Mouse (Mus musculus): Measurements from ENCODE around the gene Uncx. TPM values are rescaled to one million over a fixed set of nuclear protein-coding genes. Genes with fewer than 3 reads are reported as not detected.
"Not testable (repeated sequence)": the region's sequence is repeated elsewhere in the genome, so short reads cannot be mapped to it uniquely, and the experiment has no call there.

Uncx gene
- polyA plus RNA-seq, 1 experiment from 2014 or later: 0.11 TPM

GRCm38 (mm10) chr5:139566640-139567399 lies 23.5 kb downstream of the Uncx start:
- Histone ChIP-seq H3K27ac (no peak overlapping the region), H3K27me3 (peaks cover 80% of the 10 kb centered on the region), H3K36me3 (no peaks in the 10 kb centered on the region)

GRCm38 (mm10) chr5:139568079-139568478 lies 24.8 kb downstream of the Uncx start:
- H3K27ac ChIP-seq: no peak overlapping the region
- WGBS: 38% methylated on average over 2 of the region's 2 CpGs
- H3K4me3 ChIP-seq (replicated peaks): no peak overlapping the region
- H3K27me3 ChIP-seq: peaks cover 75% of the 10 kb centered on the region
- H3K4me2 ChIP-seq: no peak overlapping the region
- no peak overlapping the region for H3K9ac ChIP-seq (replicated peaks)
- 0 out of 2 replicates have a peak, but pooled peaks cover 4% of the 10 kb centered on the region for H3K9me3 ChIP-seq
- no peak for ATAC-seq (ENCODE audit: insufficient number of reproducible peaks, insufficient read depth, low FRiP score, low TSS enrichment, low read depth)
- peaks cover 3% of the 10 kb centered on the region; the same call in 1 of the 2 replicates for H3K4me1 ChIP-seq (replicated peaks)
- no peaks in the 10 kb centered on the region for H3K36me3 ChIP-seq

More at GRCm38 (mm10) chr5:139566640-139567399, 23.5 kb downstream of the Uncx start:
- WGBS: 64% methylated on average over 6 of the region's 6 CpGs
- no peak for ATAC-seq (ENCODE audit: insufficient number of reproducible peaks, insufficient read depth, low FRiP score, low TSS enrichment, low read depth)
- Histone ChIP-seq H3K4me2 (no peak overlapping the region), H3K9me3 (0 out of 2 replicates have a peak, but pooled peaks cover 4% of the 10 kb centered on the region), H3K4me1 (replicated peaks) (no peaks in the 10 kb centered on the region), H3K4me3 (replicated peaks) (no peak overlapping the region), H3K9ac (replicated peaks) (no peak overlapping the region)

GRCm38 (mm10) chr5:139572526-139572925 lies 29.2 kb downstream of the Uncx start:
- WGBS: 9% methylated on average over 7 of the region's 7 CpGs

GRCm38 (mm10) chr5:139573606-139574311 lies 30.5 kb downstream of the Uncx start:
- Histone ChIP-seq H3K27me3 (peaks cover 49% of the 10 kb centered on the region), H3K4me2 (no peak overlapping the region), H3K9me3 (peaks cover 10% of the 10 kb centered on the region; the same call in 1 of the 2 replicates), H3K27ac (no peak overlapping the region), H3K4me1 (replicated peaks) (peaks cover 3% of the 10 kb centered on the region), H3K9ac (replicated peaks) (no peak overlapping the region), H3K4me3 (replicated peaks) (no peak overlapping the region), H3K36me3 (no peaks in the 10 kb centered on the region)
- ATAC-seq (ENCODE audit: insufficient number of reproducible peaks, insufficient read depth, low FRiP score, low TSS enrichment, low read depth): no peak
- WGBS: 70% methylated on average over 7 of the region's 7 CpGs

More at GRCm38 (mm10) chr5:139572526-139572925, 29.2 kb downstream of the Uncx start:
- Histone ChIP-seq H3K36me3 (no peaks in the 10 kb centered on the region), H3K27ac (no peak overlapping the region), H3K27me3 (peaks cover 52% of the 10 kb centered on the region), H3K4me1 (replicated peaks) (peaks cover 3% of the 10 kb centered on the region), H3K9me3 (peaks cover 10% of the 10 kb centered on the region; the same call in 1 of the 2 replicates), H3K4me3 (replicated peaks) (no peak overlapping the region), H3K9ac (replicated peaks) (no peak overlapping the region), H3K4me2 (no peak overlapping the region)
- ATAC-seq (ENCODE audit: insufficient number of reproducible peaks, insufficient read depth, low FRiP score, low TSS enrichment, low read depth): no peak

- Histone ChIP-seq H3K4me2 (no peak overlapping the region), H3K9ac (replicated peaks) (no peak overlapping the region), H3K27ac (no peak overlapping the region), H3K9me3 (peaks cover 16% of the 10 kb centered on the region; the same call in 1 of the 2 replicates), H3K36me3 (no peaks in the 10 kb centered on the region), H3K27me3 (peaks cover 49% of the 10 kb centered on the region), H3K4me1 (replicated peaks) (peaks cover 3% of the 10 kb centered on the region), H3K4me3 (replicated peaks) (no peak overlapping the region)
- whole genome bisulfite sequencing: 56% methylated on average over 9 of the region's 9 CpGs
- ATAC-seq (ENCODE audit: insufficient number of reproducible peaks, insufficient read depth, low FRiP score, low TSS enrichment, low read depth): no peak
Measured at GRCm38 (mm10) chr5:139575054-139575453, 31.8 kb downstream of the Uncx start.

- peaks cover 77% of the 10 kb centered on the region for H3K27me3 ChIP-seq
- peaks cover 15% of the 10 kb centered on the region; the same call in 1 of the 2 replicates for H3K4me1 ChIP-seq (replicated peaks)
- H3K27ac ChIP-seq: no peak overlapping the region
- H3K36me3 ChIP-seq: no peaks in the 10 kb centered on the region
- H3K9ac ChIP-seq (replicated peaks): no peak overlapping the region
- no peak for ATAC-seq (ENCODE audit: insufficient number of reproducible peaks, insufficient read depth, low FRiP score, low TSS enrichment, low read depth)
- no peak overlapping the region for H3K4me2 ChIP-seq
- peaks cover 12% of the 10 kb centered on the region; the same call in 1 of the 2 replicates for H3K9me3 ChIP-seq
- WGBS: 33% methylated on average over 27 of the region's 27 CpGs
- no peak overlapping the region for H3K4me3 ChIP-seq (replicated peaks)
Measured at GRCm38 (mm10) chr5:139580171-139580743, 37.0 kb downstream of the Uncx start.

- 2% methylated on average over 10 of the region's 10 CpGs for WGBS
- no peak for ATAC-seq (ENCODE audit: insufficient number of reproducible peaks, insufficient read depth, low FRiP score, low TSS enrichment, low read depth)
- H3K4me1 ChIP-seq (replicated peaks): peaks cover 21% of the 10 kb centered on the region
Measured at GRCm38 (mm10) chr5:139581308-139581868, 38.1 kb downstream of the Uncx start.

GRCm38 (mm10) chr5:139584971-139585747 lies 41.9 kb downstream of the Uncx start:
- no peak overlapping the region for H3K9ac ChIP-seq (replicated peaks)
- peak overlapping the region; percentile 16 for H3K4me3 ChIP-seq (replicated peaks)
- peaks cover 21% of the 10 kb centered on the region for H3K4me1 ChIP-seq (replicated peaks)
- H3K27me3 ChIP-seq: peaks cover 89% of the 10 kb centered on the region
- H3K27ac ChIP-seq: no peak overlapping the region
- H3K9me3 ChIP-seq: peaks cover 11% of the 10 kb centered on the region; the same call in 1 of the 2 replicates
- H3K36me3 ChIP-seq: no peaks in the 10 kb centered on the region
- peak overlapping the region; percentile 33 for H3K4me2 ChIP-seq
- ATAC-seq (ENCODE audit: insufficient number of reproducible peaks, insufficient read depth, low FRiP score, low TSS enrichment, low read depth): no peak
- WGBS: 2% methylated on average over 39 of the region's 39 CpGs

More at GRCm38 (mm10) chr5:139581308-139581868, 38.1 kb downstream of the Uncx start:
- Histone ChIP-seq H3K36me3 (no peaks in the 10 kb centered on the region), H3K27me3 (peaks cover 83% of the 10 kb centered on the region), H3K9me3 (peaks cover 12% of the 10 kb centered on the region; the same call in 1 of the 2 replicates), H3K27ac (no peak overlapping the region), H3K9ac (replicated peaks) (no peak overlapping the region), H3K4me2 (no peak overlapping the region), H3K4me3 (replicated peaks) (no peak overlapping the region)

GRCm38 (mm10) chr5:139585748-139586060 lies 42.4 kb downstream of the Uncx start:
- peak overlapping the region; percentile 33 for H3K4me2 ChIP-seq
- H3K4me3 ChIP-seq (replicated peaks): peak overlapping the region; percentile 16
- H3K9ac ChIP-seq (replicated peaks): no peak overlapping the region
- H3K4me1 ChIP-seq (replicated peaks): peaks cover 21% of the 10 kb centered on the region
- WGBS: 7% methylated on average over 8 of the region's 8 CpGs
- no peaks in the 10 kb centered on the region for H3K36me3 ChIP-seq
- no peak overlapping the region for H3K27ac ChIP-seq
- H3K9me3 ChIP-seq: peaks cover 11% of the 10 kb centered on the region; the same call in 1 of the 2 replicates
- H3K27me3 ChIP-seq: peaks cover 85% of the 10 kb centered on the region
- no peak for ATAC-seq (ENCODE audit: insufficient number of reproducible peaks, insufficient read depth, low FRiP score, low TSS enrichment, low read depth)

GRCm38 (mm10) chr5:139587459-139587858 lies 44.2 kb downstream of the Uncx start:
- peaks cover 84% of the 10 kb centered on the region for H3K27me3 ChIP-seq
- H3K4me3 ChIP-seq (replicated peaks); H3K36me3 ChIP-seq; H3K4me2 ChIP-seq; H3K9ac ChIP-seq (replicated peaks); ATAC-seq (ENCODE audit: insufficient number of reproducible peaks, insufficient read depth, low FRiP score, low TSS enrichment, low read depth); H3K27ac ChIP-seq: not testable (repeated sequence)
- H3K4me1 ChIP-seq (replicated peaks): peaks cover 13% of the 10 kb centered on the region
- H3K9me3 ChIP-seq: peaks cover 11% of the 10 kb centered on the region; the same call in 1 of the 2 replicates
- 81% methylated on average over 4 of the region's 5 CpGs for WGBS

Measured in limb, embryonic 12.5 days (tissue).